Mouse (Mus musculus) gastrocnemius, adult 2 months (tissue): Measurements from ENCODE around the gene Rnf216. TPM values are rescaled to one million over a fixed set of nuclear protein-coding genes. Genes with fewer than 3 reads are reported as not detected.
A peak's percentile ranks its signal among the peaks of the same experiment; 100 is the strongest.

Source experiments
- DNase-seq: peaks from one replicate; pipeline ENCODE4 v3.0.0; 2022
- H3K27ac ChIP-seq: fragments of 200-600 bp; 2 replicates; pipeline ENCODE4 v1.8.1; 2022; ENCODE audit warnings: mild to moderate bottlenecking
- H3K4me3 ChIP-seq: fragments of 200-600 bp; 2 replicates; pipeline ENCODE4 v1.8.1; 2022; ENCODE audit warnings: mild to moderate bottlenecking, moderate library complexity
- CTCF ChIP-seq: fragments of 200-600 bp; IDR thresholded peaks from 2 replicates; pipeline ENCODE4 v1.8.1; 2022; ENCODE audit warnings: antibody characterized with exemption, mild to moderate bottlenecking, moderate library complexity
- intact Hi-C: fragments of 180-260 bp; cut with DNase I; formaldehyde crosslinking; loops from one replicate; pipeline ENCODE4 v1.15.1; 2025
- microRNA-seq: library from miRNA; unstranded; fragments of <30 nt; microRNA quantifications from one replicate; pipeline ENCODE4 v1.2.0, GENCODE M21; 2021
- total RNA-seq, 2 experiments: library from RNA; stranded (reverse); gene quantifications; 2 replicates each; pipeline ENCODE4 v1.2.3; 2021

Rnf216 gene
- total RNA-seq, 2 experiments from 2014 or later = 19.0 to 19.8 TPM

DNA sequence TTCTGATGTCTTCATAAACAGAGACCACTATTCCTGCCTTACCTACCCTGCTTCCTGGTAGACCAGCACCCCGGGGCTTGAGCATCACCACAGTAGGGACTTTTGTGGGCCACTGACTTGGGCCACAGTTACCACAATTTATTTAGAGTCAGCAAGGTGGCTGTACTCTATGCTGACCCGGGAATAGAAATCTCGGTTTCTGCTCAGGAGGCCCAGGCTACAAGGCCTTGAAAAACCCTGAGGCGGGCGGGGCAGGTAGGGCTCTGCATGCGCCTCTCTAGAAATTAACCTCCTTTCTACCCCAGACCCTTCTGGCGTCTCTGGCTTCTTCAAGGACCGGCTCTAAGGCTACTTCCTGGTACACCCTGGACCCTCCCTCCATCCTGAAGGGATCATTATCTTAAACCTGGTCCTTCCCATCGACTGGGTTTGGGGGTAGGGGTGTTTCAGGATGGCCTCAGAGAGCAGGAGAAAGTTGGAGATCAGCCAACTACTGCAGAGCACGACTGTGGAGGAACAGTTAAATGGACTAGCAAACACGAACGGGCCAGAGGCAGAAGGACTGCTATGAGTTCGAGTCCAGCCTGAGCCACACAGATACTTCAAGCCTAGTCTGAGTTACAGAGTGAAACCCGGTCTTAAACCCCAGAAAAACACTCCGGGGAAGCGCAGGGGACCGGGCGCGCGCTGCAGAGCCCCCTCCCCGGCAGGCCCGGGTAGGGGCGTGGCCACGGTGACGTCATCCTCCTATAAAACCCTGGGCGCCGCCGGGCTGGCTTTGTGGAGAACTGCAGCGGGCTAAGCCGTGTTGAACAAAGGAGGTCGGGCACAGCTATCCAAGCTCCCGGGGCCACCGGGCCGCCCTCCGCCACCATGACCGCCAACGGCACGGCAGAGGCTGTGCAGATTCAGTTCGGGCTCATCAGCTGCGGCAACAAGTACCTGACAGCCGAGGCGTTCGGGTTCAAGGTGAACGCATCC lies 152.9 kb downstream of the Rnf216 start, which contains the start of gene Fscn1:
Gene Fscn1 (plus strand): TSS at position 768 of the 981 bp plus-strand sequence.
- intact Hi-C loops = no loop called here
- peak within 1 kb of the TSS; percentile 86 for H3K27ac ChIP-seq
- peak; percentile 89 for DNase-seq
- peak within 1 kb of the TSS; percentile 81 for H3K4me3 ChIP-seq
- peak; percentile 31 for TF ChIP-seq CTCF

DNA sequence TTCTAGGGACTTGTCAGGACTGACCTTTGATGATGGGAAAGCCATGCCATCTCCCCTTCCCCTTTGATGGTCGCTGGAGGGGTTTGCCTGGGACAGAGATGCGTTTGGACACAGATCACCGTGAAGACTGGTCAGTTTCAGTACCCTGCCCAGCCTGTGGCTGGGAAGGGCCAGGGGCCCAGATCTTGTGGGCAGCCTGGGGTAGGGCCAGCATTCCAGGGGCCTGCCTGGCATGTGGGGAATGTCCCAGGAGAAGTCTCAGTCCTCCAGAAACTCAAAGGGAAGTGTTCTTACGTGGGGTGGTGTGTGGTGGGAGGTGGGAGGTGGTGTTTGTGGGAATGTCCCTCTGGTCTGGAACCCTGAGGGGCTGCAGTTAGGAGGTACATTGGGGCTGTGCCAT lies 153.6 kb downstream of the Rnf216 start:
- intact Hi-C loops = no loop called here
- H3K4me3 ChIP-seq = no peak overlapping the region
- no peak for DNase-seq
- H3K27ac ChIP-seq = no peak overlapping the region
- no peak for TF ChIP-seq CTCF

DNA sequence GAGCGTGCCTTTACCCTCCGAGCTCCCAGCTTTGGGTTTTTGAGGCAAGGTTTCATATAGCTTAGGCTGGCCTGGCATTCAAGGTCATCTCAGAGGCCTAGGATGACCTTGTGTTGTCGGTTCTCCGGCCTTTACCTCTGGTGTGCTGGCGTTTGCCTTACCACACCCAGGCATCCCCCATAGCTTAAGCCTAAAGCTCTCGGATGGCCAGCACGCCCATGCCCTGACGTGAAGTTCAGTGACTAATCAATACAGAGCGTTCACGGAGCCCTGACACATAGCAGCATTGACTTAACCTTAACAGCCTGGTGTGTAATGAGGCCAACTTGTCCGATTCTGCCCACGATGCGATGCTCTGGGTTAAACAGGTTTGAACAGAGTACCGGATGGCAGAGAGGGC lies 154.3 kb downstream of the Rnf216 start:
- no peak for DNase-seq
- Histone ChIP-seq H3K4me3 (no peak overlapping the region), H3K27ac (no peak overlapping the region)
- intact Hi-C loops = no loop called here
- no peak for TF ChIP-seq CTCF

DNA sequence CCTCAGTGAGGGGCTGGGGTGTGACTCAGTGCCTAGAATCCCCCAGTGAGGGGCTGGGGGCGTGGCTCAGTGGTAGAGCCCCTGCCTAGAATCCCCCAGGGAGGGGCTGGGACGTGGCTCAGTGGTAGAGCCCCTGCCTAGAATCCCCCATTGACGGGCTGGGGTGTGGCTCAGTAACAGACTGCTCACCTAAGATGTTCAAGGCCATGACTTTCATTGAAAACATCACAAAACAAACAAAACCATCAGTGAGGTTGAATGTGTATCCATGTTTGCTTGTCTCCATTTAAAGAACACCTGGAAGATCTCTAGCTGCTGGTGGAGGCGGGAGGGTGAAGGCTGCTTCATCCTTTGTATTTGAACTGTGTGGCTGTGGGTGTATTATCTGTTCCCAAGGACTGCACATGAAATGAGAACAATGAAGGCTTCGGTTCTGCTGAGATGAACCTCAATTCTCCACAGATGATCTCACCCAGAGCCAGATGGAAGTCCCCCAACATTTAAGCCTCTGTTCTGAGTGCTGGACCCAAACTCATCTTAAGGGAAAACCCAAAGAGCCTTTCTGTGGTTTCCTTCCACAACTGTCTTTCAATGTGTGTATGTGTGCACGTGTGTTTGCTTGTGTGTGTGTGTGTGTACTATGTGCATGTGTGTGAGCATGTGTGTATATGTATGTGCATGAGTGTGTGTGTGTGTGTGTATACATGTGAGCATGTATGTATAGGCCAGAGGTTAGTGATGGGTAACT lies 155.7 kb downstream of the Rnf216 start:
- intact Hi-C loops = no loop called here
- no peak for DNase-seq
- no peak overlapping the region for H3K27ac ChIP-seq
- no peak overlapping the region for H3K4me3 ChIP-seq
- no peak for TF ChIP-seq CTCF

DNA sequence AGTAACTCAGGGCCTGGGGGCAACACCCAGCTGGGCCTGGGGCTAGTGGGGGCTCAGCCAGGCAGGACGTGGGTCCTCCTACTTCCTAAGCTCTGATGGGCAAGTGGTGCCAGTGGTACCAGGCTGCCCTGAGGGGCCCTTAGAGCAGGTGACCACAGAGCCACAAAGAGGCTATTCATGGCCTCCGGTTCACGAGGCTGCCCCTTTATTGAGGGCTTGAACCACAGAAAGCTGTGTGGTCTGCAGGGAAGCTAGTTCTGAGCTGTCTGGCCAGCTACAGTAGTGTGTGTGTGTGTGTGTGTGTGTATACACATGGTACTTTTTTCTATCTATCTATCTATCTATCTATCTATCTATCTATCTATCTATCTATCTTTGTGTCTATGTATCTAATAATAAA lies 159.2 kb downstream of the Rnf216 start:
- no peak overlapping the region for H3K4me3 ChIP-seq
- TF ChIP-seq CTCF = no peak
- intact Hi-C loops = no loop called here
- H3K27ac ChIP-seq = no peak overlapping the region
- DNase-seq = no peak

DNA sequence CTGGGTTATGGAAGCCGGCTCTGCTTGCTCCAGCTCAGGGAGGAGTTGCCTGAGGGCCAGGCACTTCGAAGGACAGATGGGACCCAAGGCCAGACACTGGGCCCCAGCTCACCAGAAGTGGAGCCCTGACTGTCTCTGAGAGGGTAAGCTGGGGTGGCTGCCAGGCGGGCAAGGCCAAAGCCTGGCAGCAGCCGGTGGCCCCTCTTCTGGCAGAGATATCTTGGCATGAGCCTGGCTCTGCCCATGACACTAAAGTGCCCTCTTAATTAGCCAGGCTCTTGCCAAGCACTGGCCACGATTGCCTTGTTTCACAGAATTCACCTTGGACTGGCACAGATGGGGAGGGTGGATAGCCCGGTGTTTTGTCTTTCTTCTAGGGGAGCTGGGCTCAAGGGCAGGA lies 162.4 kb downstream of the Rnf216 start:
- intact Hi-C loops = no loop called here
- no peak for DNase-seq

DNA sequence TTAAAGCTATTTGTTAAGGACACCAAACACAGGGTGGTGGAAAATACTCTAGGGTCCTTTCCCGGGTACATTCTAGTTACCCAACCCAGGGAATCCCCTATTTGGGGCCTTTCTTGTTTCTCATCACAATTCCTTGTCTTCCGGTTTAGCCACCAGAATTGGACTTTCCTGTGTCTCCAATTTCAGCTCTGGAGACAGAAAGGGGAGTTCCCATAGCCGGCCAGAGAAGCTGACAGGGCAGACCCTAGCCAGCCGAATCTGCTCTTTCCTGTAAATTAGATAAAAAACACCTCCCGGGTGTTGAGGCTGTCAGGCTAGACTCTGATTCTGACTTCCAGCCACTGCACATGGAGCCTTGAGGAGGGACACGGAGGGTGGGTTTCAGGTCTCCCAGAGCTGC lies 163.2 kb downstream of the Rnf216 start:
- TF ChIP-seq CTCF = no peak
- Histone ChIP-seq H3K4me3 (no peak overlapping the region), H3K27ac (no peak overlapping the region)
- DNase-seq = no peak
- intact Hi-C loops = no loop called here

More for the DNA sequence above, 162.4 kb downstream of the Rnf216 start:
- Histone ChIP-seq H3K4me3 (no peak overlapping the region), H3K27ac (no peak overlapping the region)
- no peak for TF ChIP-seq CTCF

DNA sequence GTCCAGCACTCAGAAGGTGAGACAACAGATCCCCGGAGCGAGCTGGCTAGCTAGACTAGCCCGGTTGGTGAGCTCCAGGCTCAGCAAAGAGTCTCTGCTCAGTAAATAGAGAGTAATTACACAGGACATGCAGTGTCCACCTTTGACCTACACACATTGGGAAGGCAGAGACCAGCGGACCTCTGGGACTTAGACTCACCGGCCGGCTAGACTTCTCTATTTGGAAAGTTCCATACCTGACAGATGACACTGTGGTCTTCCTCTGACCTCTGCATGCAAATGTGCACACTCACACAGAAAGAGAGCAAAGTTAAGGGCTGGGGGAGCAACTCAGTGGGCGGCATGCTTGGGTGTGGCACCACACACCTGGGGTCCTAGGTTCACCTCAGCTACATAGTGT lies 165.3 kb downstream of the Rnf216 start:
- no peak overlapping the region for H3K27ac ChIP-seq

DNA sequence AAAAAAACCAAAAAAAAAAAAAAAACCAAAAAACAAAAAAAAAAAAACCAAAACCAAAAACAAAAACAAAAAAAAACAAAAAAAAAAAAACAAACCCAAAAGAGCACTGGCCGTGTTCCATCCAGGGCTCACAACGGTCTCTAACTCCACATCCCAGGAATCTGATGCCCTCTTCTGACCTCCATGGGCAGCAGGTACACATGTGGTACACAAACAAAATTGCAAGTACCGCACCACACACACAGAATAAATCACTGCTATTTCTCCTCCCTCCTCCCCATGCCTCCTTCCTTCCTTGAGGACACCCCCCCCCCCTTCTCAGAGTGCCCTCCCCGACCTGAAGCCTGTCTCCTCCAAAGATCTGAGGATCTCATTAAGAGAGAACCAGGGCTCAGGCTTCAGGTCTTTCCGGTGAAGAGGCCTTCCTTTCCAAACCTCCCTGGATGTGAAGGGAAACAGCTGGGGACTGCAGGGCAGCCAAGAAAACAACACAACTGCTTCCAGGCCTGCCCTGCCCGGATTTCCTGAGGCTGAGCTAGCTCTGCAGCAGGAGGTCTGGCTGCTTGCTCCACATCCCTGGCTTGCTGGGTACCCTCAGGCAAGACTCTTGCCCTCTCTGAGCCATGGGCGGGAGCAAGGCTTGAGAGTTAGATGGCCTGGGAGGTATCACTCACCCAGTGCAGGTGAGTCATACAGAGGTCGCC lies 167.7 kb downstream of the Rnf216 start:
- H3K4me3 ChIP-seq = no peak overlapping the region
- DNase-seq = peak; percentile 36
- no peak overlapping the region for H3K27ac ChIP-seq
- intact Hi-C loops = no loop called here
- no peak for TF ChIP-seq CTCF

More for the DNA sequence above, 165.3 kb downstream of the Rnf216 start:
- intact Hi-C loops = no loop called here
- DNase-seq = no peak
- TF ChIP-seq CTCF = no peak
- no peak overlapping the region for H3K4me3 ChIP-seq

Small RNAs within 50 kb of the gene (microRNA-seq; reads per million reads assigned to microRNA genes)
- gene Gm44405 = not detected

Other genes with a start within 250 kb of the Rnf216 start
- gene Fbxl18, start 217.6 kb downstream of the Rnf216 start, total RNA-seq = 1 to 10 TPM; 5.8 to 6.2 TPM
- 100 to 1,000 TPM; 365 to 571 TPM for gene Actb, start 206.2 kb downstream of the Rnf216 start, total RNA-seq
- gene Fscn1, start 152.7 kb downstream of the Rnf216 start, total RNA-seq = 1 to 10 TPM; 4.4 to 7.3 TPM
- not detected for gene Olfr718-ps1, start 34.6 kb upstream of the Rnf216 start, total RNA-seq
- gene Rbak, start 67.8 kb upstream of the Rnf216 start, total RNA-seq = 1 to 10 TPM; 3.6 to 4.0 TPM
- not detected for gene Spdye4b, start 68.0 kb upstream of the Rnf216 start, total RNA-seq
- not detected for gene Spdye4a, start 113.9 kb upstream of the Rnf216 start, total RNA-seq
- 1 to 10 TPM; 7.1 to 8.0 TPM for gene Zfp12, start 122.2 kb upstream of the Rnf216 start, total RNA-seq
- gene Zfp316, start 157.0 kb upstream of the Rnf216 start, total RNA-seq = 1 to 10 TPM; 3.2 to 3.6 TPM
- under 1 TPM in 1 of 2 experiments, not detected in 1; 0.08 TPM for gene Zfp853, start 180.6 kb upstream of the Rnf216 start, total RNA-seq
- 10 to 100 TPM; 11.1 to 11.5 TPM for gene E130309D02Rik, start 202.4 kb upstream of the Rnf216 start, total RNA-seq
- gene Zdhhc4, start 216.3 kb upstream of the Rnf216 start, total RNA-seq = 10 to 100 TPM; 35.0 to 40.6 TPM
- gene Grid2ip, start 244.3 kb upstream of the Rnf216 start, total RNA-seq = not detected